8 mouse cellular contexts compared by ENCODE assay signal in the genomic region with DNA sequence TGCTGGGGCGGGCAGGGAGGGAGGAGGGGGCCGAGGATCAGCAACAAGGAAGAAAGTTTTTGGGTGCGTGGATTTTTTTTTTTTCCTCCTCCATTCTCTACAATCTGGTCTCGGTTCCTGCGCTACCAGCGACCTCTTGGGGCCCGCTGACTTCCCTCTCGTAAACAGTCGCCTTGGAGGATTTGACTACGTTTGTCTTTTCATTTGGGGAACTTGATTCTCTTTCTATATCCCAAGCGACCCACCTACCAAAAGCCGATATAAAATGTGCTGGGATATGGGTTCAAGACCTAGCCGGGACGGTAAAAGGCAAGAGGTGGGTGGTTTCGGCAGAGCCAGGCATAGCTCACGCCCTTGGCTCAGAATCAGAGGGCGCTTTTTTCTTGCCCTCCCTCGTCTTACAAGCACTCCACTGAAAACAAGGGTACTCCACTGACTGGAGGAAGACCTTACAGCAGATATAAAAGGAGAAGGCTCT. TPM values are rescaled to one million over a fixed set of nuclear protein-coding genes. Genes with fewer than 3 reads are reported as not detected.
DNase-seq lines count a peak whose midpoint lies in the region; ATAC-seq lines count a peak whose summit lies in the region.

No protein-coding gene starts in this region.

- H3K4me2 ChIP-seq in heart, embryonic 15.5 days = peak overlapping the region; percentile 98
- peak overlapping the region; percentile 73 for H3K4me2 ChIP-seq in liver, embryonic 12.5 days
- peak overlapping the region; percentile 94 for H3K4me2 ChIP-seq in neural tube, embryonic 12.5 days (replicated peaks)

- H3K36me3 ChIP-seq in heart, embryonic 15.5 days = no peaks in the 10 kb centered on the region
- no peaks in the 10 kb centered on the region for H3K36me3 ChIP-seq in liver, embryonic 12.5 days
- peaks cover 3% of the 10 kb centered on the region; the same call in 1 of the 2 replicates for H3K36me3 ChIP-seq in neural tube, embryonic 12.5 days

- H3K27ac ChIP-seq in heart, embryonic 15.5 days = peak overlapping the region; percentile 72
- no peak overlapping the region for H3K27ac ChIP-seq in liver, embryonic 12.5 days
- no peak overlapping the region for H3K27ac ChIP-seq in neural tube, embryonic 12.5 days

- peak overlapping the region; percentile 87 for H3K4me3 ChIP-seq in heart, embryonic 15.5 days
- H3K4me3 ChIP-seq in liver, embryonic 12.5 days = peak overlapping the region; percentile 56
- peak overlapping the region; percentile 82 for H3K4me3 ChIP-seq in neural tube, embryonic 12.5 days

- under 1% methylated on average over 18 of the region's 18 CpGs for WGBS in heart, embryonic 15.5 days
- 2% methylated on average over 18 of the region's 18 CpGs for WGBS in liver, embryonic 12.5 days (ENCODE audit: insufficient replicate concordance)
- WGBS in neural tube, embryonic 12.5 days = 1% methylated on average over 18 of the region's 18 CpGs

- DNase-seq in adrenal gland, adult 8-10 months = peak; percentile 8
- no peak for DNase-seq in adrenal gland, postnatal 10 days
- DNase-seq in ovary, adult 18-20 months (ENCODE audit: low spot score) = peak; percentile 26
- DNase-seq in ovary, postnatal 36 days (ENCODE audit: low spot score) = no peak
- no peak for DNase-seq in adrenal gland, postnatal 14 days

- peak overlapping the region; percentile 85 for H3K9ac ChIP-seq in heart, embryonic 15.5 days
- no peak overlapping the region for H3K9ac ChIP-seq in liver, embryonic 12.5 days
- H3K9ac ChIP-seq in neural tube, embryonic 12.5 days = peak overlapping the region; percentile 75

- ATAC-seq in heart, embryonic 15.5 days (replicated peaks; ENCODE audit: insufficient number of reproducible peaks, insufficient read depth, low FRiP score, low read depth) = no peak
- no peak for ATAC-seq in liver, embryonic 12.5 days
- ATAC-seq in neural tube, embryonic 12.5 days (ENCODE audit: low FRiP score, low read depth) = no peak

- H3K27me3 ChIP-seq in heart, embryonic 15.5 days = peaks cover 30% of the 10 kb centered on the region
- H3K27me3 ChIP-seq in liver, embryonic 12.5 days (replicated peaks) = peaks cover 53% of the 10 kb centered on the region
- H3K27me3 ChIP-seq in neural tube, embryonic 12.5 days (replicated peaks) = peaks cover 7% of the 10 kb centered on the region; the same call in 1 of the 2 replicates

- H3K9me3 ChIP-seq in heart, embryonic 15.5 days (replicated peaks) = no peaks in the 10 kb centered on the region
- no peaks in the 10 kb centered on the region for H3K9me3 ChIP-seq in liver, embryonic 12.5 days (replicated peaks)
- no peaks in the 10 kb centered on the region for H3K9me3 ChIP-seq in neural tube, embryonic 12.5 days

- H3K4me1 ChIP-seq in heart, embryonic 15.5 days (replicated peaks) = peaks cover 18% of the 10 kb centered on the region
- peaks cover 5% of the 10 kb centered on the region; the same call in 1 of the 2 replicates for H3K4me1 ChIP-seq in liver, embryonic 12.5 days
- H3K4me1 ChIP-seq in neural tube, embryonic 12.5 days = peaks cover 17% of the 10 kb centered on the region

RNA-seq across cellular contexts. Expression of a gene that starts 0.4 kb away (rescaled TPM):
- total RNA-seq in adrenal gland, adult 8-10 months (2022) = 1 to 10 TPM; 3.0 to 6.3 (median 4.9) TPM
- 1 to 10 TPM; 5.3 to 6.2 TPM for total RNA-seq in adrenal gland, postnatal 10 days (2021)
- polyA plus RNA-seq in heart, embryonic 15.5 days (2015; fragmentation: Nextera tagmentation; extraction: Ambion mirVana) = 1.9 and 3.4 TPM in 2 replicates
- 1.5 and 1.7 TPM in 2 replicates for polyA plus RNA-seq in liver, embryonic 12.5 days (2016; fragmentation: Nextera tagmentation; extraction: Ambion mirVana)
- 7.7 and 7.8 TPM in 2 replicates for polyA plus RNA-seq in neural tube, embryonic 12.5 days (2016; fragmentation: Nextera tagmentation; extraction: Ambion mirVana)
- total RNA-seq in adrenal gland, postnatal 14 days (2021) = 5.9 and 7.1 TPM in 2 replicates

Comparison
In these comparisons a context has a peak if more than half of its experiments do, and no peak if none do; other contexts are left out.
1. DNase-seq: peak in adrenal gland, adult 8-10 months (single experiment) and ovary, adult 18-20 months (single experiment); none in adrenal gland, postnatal 10 days (single experiment), ovary, postnatal 36 days (single experiment) and adrenal gland, postnatal 14 days (single experiment).
2. Peak in every context shown above with its lines, with median percentiles within 50 percentile points of each other: H3K4me2 ChIP-seq and H3K4me3 ChIP-seq.